Mouse (Mus musculus) cerebellum, postnatal 36 days (tissue): ENCODE data around the gene Stpg4.

Experiments
- DNase-seq, 2 experiments: peaks; one replicate each; pipeline ENCODE4 v3.0.0; 2021 to 2022; ENCODE audit warnings: mixed read lengths in 2 of 2

Gene Stpg4

GRCm38 (mm10) chr17:87446767-87447611 is 19.4 kb upstream of the Stpg4 start, which contains the start of gene Calm2:
Calm2 (minus strand) TSS chr17:87446935.
- peak; percentile 98 for DNase-seq

- peak; percentile 58 to 71 for DNase-seq
Measured at GRCm38 (mm10) chr17:87445917-87446766, 18.6 kb upstream of the Stpg4 start.

- peak in 1 of 2 experiments; percentile 25 for DNase-seq
Measured at GRCm38 (mm10) chr17:87445337-87445916, 17.9 kb upstream of the Stpg4 start.

- no peak for DNase-seq
Measured at GRCm38 (mm10) chr17:87444763-87445162, 17.2 kb upstream of the Stpg4 start.

GRCm38 (mm10) chr17:87441537-87441936 is 14.0 kb upstream of the Stpg4 start:
- DNase-seq, result no peak

GRCm38 (mm10) chr17:87439441-87439840 is 11.9 kb upstream of the Stpg4 start:
- DNase-seq, result no peak

GRCm38 (mm10) chr17:87433929-87434328 is 6.4 kb upstream of the Stpg4 start:
- no peak for DNase-seq

- no peak for DNase-seq
Measured at GRCm38 (mm10) chr17:87432743-87433142, 5.2 kb upstream of the Stpg4 start.

- no peak for DNase-seq
Measured at GRCm38 (mm10) chr17:87432314-87432713, 4.8 kb upstream of the Stpg4 start.

- DNase-seq, result no peak
Measured at GRCm38 (mm10) chr17:87429431-87429830, 1.9 kb upstream of the Stpg4 start.

GRCm38 (mm10) chr17:87418082-87418481 is 9.5 kb downstream of the Stpg4 start:
- DNase-seq, result no peak

GRCm38 (mm10) chr17:87406646-87407045 is 20.9 kb downstream of the Stpg4 start:
- no peak for DNase-seq

GRCm38 (mm10) chr17:87405576-87405975 is 22.0 kb downstream of the Stpg4 start:
- DNase-seq, result no peak

GRCm38 (mm10) chr17:87403462-87403861 is 24.1 kb downstream of the Stpg4 start:
- DNase-seq, result no peak

- DNase-seq, result no peak
Measured at GRCm38 (mm10) chr17:87402444-87402843, 25.1 kb downstream of the Stpg4 start.

- DNase-seq, result no peak
Measured at GRCm38 (mm10) chr17:87397088-87397487, 30.5 kb downstream of the Stpg4 start.

- DNase-seq, result no peak
Measured at GRCm38 (mm10) chr17:87391242-87391641, 36.3 kb downstream of the Stpg4 start.

GRCm38 (mm10) chr17:87387068-87387467 is 40.5 kb downstream of the Stpg4 start:
- DNase-seq, result no peak

- no peak for DNase-seq
Measured at GRCm38 (mm10) chr17:87385835-87386234, 41.7 kb downstream of the Stpg4 start.

GRCm38 (mm10) chr17:87380681-87381080 is 46.9 kb downstream of the Stpg4 start:
- DNase-seq, result no peak

GRCm38 (mm10) chr17:87379821-87380220 is 47.7 kb downstream of the Stpg4 start:
- DNase-seq, result no peak

- DNase-seq, result no peak
Measured at GRCm38 (mm10) chr17:87379160-87379624, 48.3 kb downstream of the Stpg4 start.
